ENCODE assay signal across 8 mouse cellular contexts in the genomic region with DNA sequence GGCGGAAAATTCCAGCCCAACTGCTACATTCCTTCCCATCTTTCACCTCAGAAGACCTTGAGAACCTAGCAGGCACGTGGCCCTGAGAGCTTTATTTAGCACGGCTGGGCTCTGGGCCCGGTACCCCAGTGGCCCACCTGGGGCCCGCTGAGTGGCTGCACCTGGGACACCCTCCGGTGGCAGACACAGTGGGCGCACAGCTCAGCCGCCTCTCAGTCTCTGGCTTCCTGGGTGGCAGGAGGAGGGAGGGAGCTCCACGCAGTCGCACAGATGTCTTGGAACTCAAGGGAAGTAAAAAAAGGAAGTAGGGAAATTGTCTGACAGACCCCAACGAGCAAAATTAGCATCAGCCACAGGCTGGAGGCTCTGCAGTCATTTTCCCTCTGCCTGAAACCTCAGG.
DNase-seq lines count a peak whose midpoint lies in the region; ATAC-seq lines count a peak whose summit lies in the region.

No protein-coding gene starts in this region.

- H3K4me1 ChIP-seq in heart, embryonic 16.5 days (ENCODE audit: control insufficient read depth, insufficient read depth, low read length), result peaks cover 12% of the 10 kb centered on the region

- no peaks in the 10 kb centered on the region for H3K9me3 ChIP-seq in heart, embryonic 16.5 days (replicated peaks; ENCODE audit: control insufficient read depth, low read length)

- intact Hi-C loops in heart, postnatal 25 days (cut with DNase I), result no loop called here

- H3K36me3 ChIP-seq in heart, embryonic 16.5 days (ENCODE audit: control insufficient read depth, insufficient read depth), result no peaks in the 10 kb centered on the region

- 0 out of 2 replicates have a peak overlapping the region, but pooled peaks have one; percentile 1 for H3K4me3 ChIP-seq in heart, embryonic 16.5 days (ENCODE audit: low read length)

- peak overlapping the region; percentile 18; the same call in 1 of the 2 replicates for H3K9ac ChIP-seq in heart, embryonic 16.5 days (ENCODE audit: low read length)

- no peaks in the 10 kb centered on the region for H3K27me3 ChIP-seq in heart, embryonic 16.5 days (ENCODE audit: control insufficient read depth, insufficient read depth, low read length)

- peak; percentile 88 for ATAC-seq in heart, embryonic 16.5 days (replicated peaks; ENCODE audit: extremely low read depth, insufficient read depth, low FRiP score)
- ATAC-seq in megakaryocyte progenitor cell, adult 5-6 weeks (replicated peaks; ENCODE audit: poor library complexity), result peak; percentile 84
- no peak for ATAC-seq in megakaryocyte-erythroid progenitor cell, adult 5-6 weeks (replicated peaks; ENCODE audit: low FRiP score, low TSS enrichment, poor library complexity, severe bottlenecking)

- peak overlapping the region; percentile 50 for H3K4me2 ChIP-seq in heart, embryonic 16.5 days (ENCODE audit: low read depth, low read length)

- DNase-seq in heart, adult 11 months, result peak; percentile 96
- DNase-seq in heart, postnatal 25 days (ENCODE audit: low spot score), result no peak
- DNase-seq in cerebellum, adult 9-10 months, result peak; percentile 42
- peak; percentile 21 for DNase-seq in layer of hippocampus, adult 9-10 months (ENCODE audit: low spot score)
- no peak for DNase-seq in urinary bladder, postnatal 25 days (ENCODE audit: low spot score)

- no peak overlapping the region for H3K27ac ChIP-seq in heart, embryonic 16.5 days (ENCODE audit: low read length)

- WGBS in heart, embryonic 16.5 days, result 8% methylated on average over 11 of the region's 11 CpGs

Comparison
In these comparisons a context has a peak if more than half of its experiments do, and no peak if none do; other contexts are left out.
1. DNase-seq: peak in heart, adult 11 months (single experiment), cerebellum, adult 9-10 months (single experiment) and layer of hippocampus, adult 9-10 months (single experiment); none in heart, postnatal 25 days (single experiment) and urinary bladder, postnatal 25 days (single experiment).